Mouse (Mus musculus) left cerebral cortex, postnatal 14 days (tissue): Measurements from ENCODE around the gene Nfe2l2. TPM values are rescaled to one million over a fixed set of nuclear protein-coding genes. Genes with fewer than 3 reads are reported as not detected.

ENCODE experiments used
- DNase-seq, 2 experiments: peaks; one replicate each; pipeline ENCODE4 v3.0.0; 2021 to 2022; ENCODE audit warnings: low spot score in 2 of 2, mixed read lengths in 1 of 2
- intact Hi-C: fragments of 180-260 bp; cut with DNase I; formaldehyde crosslinking; loops from one replicate; pipeline ENCODE4 v1.15.1; 2025
- long read RNA-seq, 2 experiments: library from polyadenylated mRNA; stranded (forward); transcript quantifications; one replicate each; pipeline ENCODE4 v2.0.0; 2021
- total RNA-seq, 2 experiments: library from RNA; stranded (reverse); gene quantifications; 2 replicates each; pipeline ENCODE4 v1.2.3; 2021

Gene Nfe2l2
- 10 to 100 TPM; 10.3 to 13.0 TPM for total RNA-seq
- long read RNA-seq, experiment 1, transcript Nfe2l2-201 (5 exons, 2,475 nt): major isoform, 11 of 13 reads
- long read RNA-seq, experiment 1, partial matches to known transcripts: 0 of 13 reads
- long read RNA-seq, experiment 1, other reads (novel, unspliced or antisense): 1 of 13 reads
- long read RNA-seq, experiment 2, transcript Nfe2l2-201 (5 exons, 2,475 nt): major isoform, 16 of 18 reads
- long read RNA-seq, experiment 2, partial matches to known transcripts: 1 of 18 reads
- long read RNA-seq, experiment 2, other reads (novel, unspliced or antisense): 1 of 18 reads

- peak; percentile 80 to 87 for DNase-seq
- intact Hi-C loops: loop anchor here (10.0 kb wide), 1 partner anchor 70 kb away; no protein-coding TSS in a partner anchor
These were observed at the start of gene Nfe2l2 for GRCm38 (mm10) chr2:75704234-75705161. Nfe2l2 (minus strand) TSS chr2:75704641.

GRCm38 (mm10) chr2:75752306-75753175 lies 48.1 kb upstream of the Nfe2l2 start:
- DNase-seq: no peak
- intact Hi-C loops: no loop called here

GRCm38 (mm10) chr2:75751896-75752295 lies 47.5 kb upstream of the Nfe2l2 start:
- intact Hi-C loops: no loop called here
- DNase-seq: no peak

- intact Hi-C loops: no loop called here
- no peak for DNase-seq
These were observed 46.4 kb upstream of the Nfe2l2 start for GRCm38 (mm10) chr2:75750869-75751268.

GRCm38 (mm10) chr2:75750043-75750718 lies 45.7 kb upstream of the Nfe2l2 start:
- no peak for DNase-seq
- intact Hi-C loops: no loop called here

- intact Hi-C loops: no loop called here
- DNase-seq: no peak
These were observed 44.4 kb upstream of the Nfe2l2 start for GRCm38 (mm10) chr2:75748841-75749240.

GRCm38 (mm10) chr2:75737006-75737503 lies 32.6 kb upstream of the Nfe2l2 start:
- intact Hi-C loops: no loop called here
- no peak for DNase-seq

- DNase-seq: no peak
- intact Hi-C loops: no loop called here
These were observed 29.9 kb upstream of the Nfe2l2 start for GRCm38 (mm10) chr2:75734196-75734865.

GRCm38 (mm10) chr2:75733177-75733576 lies 28.7 kb upstream of the Nfe2l2 start:
- no peak for DNase-seq
- intact Hi-C loops: no loop called here

- intact Hi-C loops: no loop called here
- DNase-seq: no peak
These were observed 27.5 kb upstream of the Nfe2l2 start for GRCm38 (mm10) chr2:75731929-75732328.

GRCm38 (mm10) chr2:75731233-75731651 lies 26.8 kb upstream of the Nfe2l2 start:
- intact Hi-C loops: no loop called here
- no peak for DNase-seq

- peak in 1 of 2 experiments; percentile 14 for DNase-seq
- intact Hi-C loops: no loop called here
These were observed 25.6 kb upstream of the Nfe2l2 start for GRCm38 (mm10) chr2:75730052-75730451.

GRCm38 (mm10) chr2:75724863-75725445 lies 20.5 kb upstream of the Nfe2l2 start:
- intact Hi-C loops: no loop called here
- no peak for DNase-seq

GRCm38 (mm10) chr2:75723481-75723880 lies 19.0 kb upstream of the Nfe2l2 start:
- intact Hi-C loops: no loop called here
- no peak for DNase-seq

- intact Hi-C loops: no loop called here
These were observed 18.5 kb upstream of the Nfe2l2 start for GRCm38 (mm10) chr2:75722893-75723292.

GRCm38 (mm10) chr2:75720236-75721027 lies 16.0 kb upstream of the Nfe2l2 start:
- intact Hi-C loops: no loop called here

More at GRCm38 (mm10) chr2:75722893-75723292, 18.5 kb upstream of the Nfe2l2 start:
- no peak for DNase-seq

GRCm38 (mm10) chr2:75719331-75719869 lies 15.0 kb upstream of the Nfe2l2 start:
- DNase-seq: no peak
- intact Hi-C loops: no loop called here

More at GRCm38 (mm10) chr2:75720236-75721027, 16.0 kb upstream of the Nfe2l2 start:
- no peak for DNase-seq
